In the genomic region with DNA sequence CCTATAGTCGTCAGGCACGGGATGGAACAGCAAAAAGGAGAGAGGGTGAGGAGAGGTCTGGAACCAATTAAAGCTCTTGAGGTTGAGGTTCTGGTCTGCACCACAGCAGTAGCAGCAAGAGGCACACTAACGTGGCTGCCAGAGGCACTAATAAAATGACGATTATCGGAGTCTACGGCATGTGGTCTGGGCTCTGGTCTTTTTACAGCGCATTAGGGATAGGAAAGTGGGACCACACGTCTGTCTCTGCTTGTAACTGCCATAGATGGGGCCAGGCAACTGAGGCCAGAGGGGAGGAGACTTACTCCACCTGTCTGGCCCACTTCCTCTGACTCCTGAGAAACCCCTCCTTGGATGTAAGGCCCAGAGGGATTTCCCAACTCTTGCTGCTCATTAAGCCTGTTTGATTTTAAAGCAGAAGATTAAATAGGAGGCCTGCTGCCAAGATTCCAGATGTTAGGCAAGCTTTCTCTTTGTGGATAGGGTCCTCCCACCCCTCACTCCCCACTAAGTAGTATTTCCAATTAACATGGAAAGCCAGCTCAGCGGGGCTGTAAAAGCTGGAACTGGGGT, we compare ENCODE assay signal across 13 mouse cellular contexts.
DNase-seq lines count a peak whose midpoint lies in the region; ATAC-seq lines count a peak whose summit lies in the region.
"Had no signal": no experiment of that assay in that cellular context is flagged by ENCODE, and none has a peak within 500 bp of the region (broad histone marks: within the 10 kb centered on the region; RNA-seq: fewer than 3 reads in every experiment).

No protein-coding gene starts in this region.

- 47% methylated on average over 9 of the region's 9 CpGs for WGBS in embryonic facial prominence, embryonic 10.5 days
- 5% methylated on average over 9 of the region's 9 CpGs for WGBS in limb, embryonic 11.5 days

- peak; percentile 11 for DNase-seq in embryo, embryonic 10.5 days (ENCODE audit: low spot score)
- DNase-seq in embryo, embryonic 9.5 days (ENCODE audit: extremely low spot score): no peak
- DNase-seq in kidney, postnatal 14 days: peak; percentile 28
- no peak for DNase-seq in kidney, adult 9 months
- DNase-seq in embryonic facial prominence, embryonic 10.5 days (ENCODE audit: low spot score): peak; percentile 21
- DNase-seq in limb, embryonic 11.5 days (ENCODE audit: low spot score): peak; percentile 78
- DNase-seq in T-cell, adult 2 months (ENCODE audit: low spot score): no peak
- DNase-seq in thymus, postnatal 10 days (ENCODE audit: low spot score in 2 of 2): no peak
- DNase-seq: adrenal gland, postnatal 10 days; heart, postnatal 10 days had no signal

- no peaks in the 10 kb centered on the region for H3K36me3 ChIP-seq in embryonic facial prominence, embryonic 10.5 days (replicated peaks)
- H3K36me3 ChIP-seq in limb, embryonic 11.5 days (ENCODE audit: control insufficient read depth, insufficient read depth, low read length): no peaks in the 10 kb centered on the region
- H3K36me3 ChIP-seq: liver, embryonic 15.5 days had no signal

- H3K27me3 ChIP-seq in embryonic facial prominence, embryonic 10.5 days (replicated peaks; ENCODE audit: low read depth, poor library complexity, severe bottlenecking): no peaks in the 10 kb centered on the region
- H3K27me3 ChIP-seq in limb, embryonic 11.5 days (ENCODE audit: control insufficient read depth, insufficient read depth, low read length): no peaks in the 10 kb centered on the region
- H3K27me3 ChIP-seq: liver, embryonic 15.5 days had no signal

- no peak overlapping the region for H3K4me3 ChIP-seq in embryonic facial prominence, embryonic 10.5 days
- no peak overlapping the region for H3K4me3 ChIP-seq in limb, embryonic 11.5 days (ENCODE audit: low read depth, low read length)
- H3K4me3 ChIP-seq: layer of hippocampus, adult 2 months; liver, embryonic 15.5 days had no signal

- H3K9me3 ChIP-seq in embryonic facial prominence, embryonic 10.5 days: no peaks in the 10 kb centered on the region
- no peaks in the 10 kb centered on the region for H3K9me3 ChIP-seq in limb, embryonic 11.5 days (ENCODE audit: control insufficient read depth, low read length)
- H3K9me3 ChIP-seq: liver, embryonic 15.5 days had no signal

- no peak overlapping the region for H3K9ac ChIP-seq in limb, embryonic 11.5 days (ENCODE audit: low read length)
- H3K9ac ChIP-seq: liver, embryonic 15.5 days had no signal

- H3K4me2 ChIP-seq in limb, embryonic 11.5 days (ENCODE audit: low read depth, severe bottlenecking): no peak overlapping the region
- H3K4me2 ChIP-seq: liver, embryonic 15.5 days had no signal

- peaks cover 22% of the 10 kb centered on the region for H3K4me1 ChIP-seq in embryonic facial prominence, embryonic 10.5 days
- peaks cover 43% of the 10 kb centered on the region for H3K4me1 ChIP-seq in limb, embryonic 11.5 days (ENCODE audit: control insufficient read depth, insufficient read depth, low read length)
- H3K4me1 ChIP-seq: liver, embryonic 15.5 days had no signal

- peak; percentile 94 for ATAC-seq in limb, embryonic 11.5 days (ENCODE audit: insufficient number of reproducible peaks, low FRiP score, low TSS enrichment, low read depth)
- ATAC-seq: hindbrain, embryonic 16.5 days had no signal

- H3K27ac ChIP-seq in embryonic facial prominence, embryonic 10.5 days (replicated peaks): no peak overlapping the region
- peak overlapping the region; percentile 53 for H3K27ac ChIP-seq in limb, embryonic 11.5 days (replicated peaks; ENCODE audit: low read depth, low read length)
- H3K27ac ChIP-seq: layer of hippocampus, adult 2 months; liver, embryonic 15.5 days had no signal

Comparison
In these comparisons a context has a peak if more than half of its experiments do, and no peak if none do; other contexts are left out.
1. DNase-seq: peak in embryo, embryonic 10.5 days (single experiment), kidney, postnatal 14 days (single experiment), embryonic facial prominence, embryonic 10.5 days (single experiment) and limb, embryonic 11.5 days (single experiment); none in embryo, embryonic 9.5 days (single experiment), kidney, adult 9 months (single experiment), T-cell, adult 2 months (single experiment) and thymus, postnatal 10 days (0 of 2).